Mouse (Mus musculus) adrenal gland (tissue): ENCODE data around the gene Vps52.

Experiments
- intact Hi-C: fragments of 180-260 bp; cut with DNase I; formaldehyde crosslinking; loops from one replicate; pipeline ENCODE4 v1.15.1; 2025

Gene Vps52

GRCm38 (mm10) chr17:33919351-33920281, 36.0 kb upstream of the Vps52 start:
- intact Hi-C loops: no loop called here

- intact Hi-C loops: no loop called here
Measured at GRCm38 (mm10) chr17:33920282-33921097, 35.1 kb upstream of the Vps52 start.

GRCm38 (mm10) chr17:33921361-33921760, 34.3 kb upstream of the Vps52 start:
- intact Hi-C loops: no loop called here

GRCm38 (mm10) chr17:33924577-33925283, 30.9 kb upstream of the Vps52 start:
- intact Hi-C loops: no loop called here

- intact Hi-C loops: no loop called here
Measured at GRCm38 (mm10) chr17:33925406-33926116, 30.1 kb upstream of the Vps52 start.

- intact Hi-C loops: no loop called here
Measured at GRCm38 (mm10) chr17:33926207-33926932, 29.2 kb upstream of the Vps52 start.

- intact Hi-C loops: no loop called here
Measured at GRCm38 (mm10) chr17:33928251-33928947, 27.2 kb upstream of the Vps52 start.

GRCm38 (mm10) chr17:33929371-33930279, 26.0 kb upstream of the Vps52 start, which contains the start of gene Rgl2:
TSS of gene Rgl2 (plus strand) at chr17:33929543.
- intact Hi-C loops: no loop called here

- intact Hi-C loops: no loop called here
Measured at GRCm38 (mm10) chr17:33930280-33931158, 25.1 kb upstream of the Vps52 start.

GRCm38 (mm10) chr17:33931159-33931866, 24.3 kb upstream of the Vps52 start:
- intact Hi-C loops: no loop called here

GRCm38 (mm10) chr17:33931947-33932346, 23.7 kb upstream of the Vps52 start:
- intact Hi-C loops: no loop called here

- intact Hi-C loops: no loop called here
Measured at GRCm38 (mm10) chr17:33932448-33932847, 23.2 kb upstream of the Vps52 start.

GRCm38 (mm10) chr17:33932970-33933369, 22.6 kb upstream of the Vps52 start:
- intact Hi-C loops: no loop called here

GRCm38 (mm10) chr17:33935422-33936055, 20.1 kb upstream of the Vps52 start:
- intact Hi-C loops: no loop called here

- intact Hi-C loops: no loop called here
Measured at GRCm38 (mm10) chr17:33936993-33937392, 18.6 kb upstream of the Vps52 start.

- intact Hi-C loops: no loop called here
Measured at GRCm38 (mm10) chr17:33938783-33939182, 16.8 kb upstream of the Vps52 start.
